Mouse (Mus musculus) thymus, adult 2 months (tissue): ENCODE results near the gene Agpat2. TPM values are rescaled to one million over a fixed set of nuclear protein-coding genes. Genes with fewer than 3 reads are reported as not detected.

Experiments
- DNase-seq: peaks from one replicate; pipeline ENCODE4 v3.0.0; 2021
- H3K27ac ChIP-seq: fragments of 200-500 bp; 2 replicates; pipeline ENCODE4 v1.5.1; 2012; ENCODE audit warnings: low read length, control low read depth; ENCODE audit not compliant: control insufficient read depth, insufficient read depth
- H3K27me3 ChIP-seq: fragments of 200-500 bp; 2 replicates; pipeline ENCODE4 v1.6.1; 2012; ENCODE audit warnings: mild to moderate bottlenecking, low read length, moderate library complexity, mixed read lengths; ENCODE audit not compliant: control insufficient read depth, insufficient read depth
- H3K36me3 ChIP-seq: fragments of 200-500 bp; 2 replicates; pipeline ENCODE4 v1.6.1; 2012; ENCODE audit warnings: mild to moderate bottlenecking, low read length, moderate library complexity; ENCODE audit not compliant: control insufficient read depth, insufficient read depth
- H3K4me1 ChIP-seq: fragments of 200-500 bp; replicated peaks from 2 replicates; pipeline ENCODE4 v1.6.1; 2012; ENCODE audit warnings: low read length; ENCODE audit not compliant: control insufficient read depth, insufficient read depth
- H3K4me3 ChIP-seq: fragments of 200-500 bp; 2 replicates; pipeline ENCODE4 v1.5.1; 2012; ENCODE audit warnings: mild to moderate bottlenecking, low read length, control low read depth, moderate library complexity; ENCODE audit not compliant: control insufficient read depth, insufficient read depth
- CTCF ChIP-seq: fragments of 200-500 bp; IDR thresholded peaks from 2 replicates; pipeline ENCODE4 v1.5.1; 2012; ENCODE audit warnings: mild to moderate bottlenecking, control low read depth, low read length, moderate library complexity, borderline replicate concordance; ENCODE audit not compliant: control insufficient read depth, poor library complexity, insufficient read depth; ENCODE audit errors: extremely low read depth
- POLR2A ChIP-seq: fragments of 200-500 bp; IDR thresholded peaks from 2 replicates; pipeline ENCODE4 v1.6.1; 2012; ENCODE audit warnings: mild to moderate bottlenecking, low read length, control low read depth, moderate library complexity; ENCODE audit not compliant: control insufficient read depth, poor library complexity, insufficient read depth; ENCODE audit errors: extremely low read depth
- WGBS: fragments of 180-500 bp; shearing (Covaris S2); methylation state at CpG from one replicate; pipeline ENCODE4 v1.1.7; 2018; 5-methylcytosine and 5-hydroxymethylcytosine counted together
- polyA plus RNA-seq: library from polyadenylated mRNA; depleted of rRNA; stranded (reverse); fragments of >200 nt; gene quantifications from 2 replicates; pipeline ENCODE4 v1.2.3, GENCODE M21; 2012

Agpat2 gene
- polyA plus RNA-seq, 1 experiment, result 89.3 TPM

- Histone ChIP-seq H3K27ac (peak overlapping the region; percentile 4; the same call in 1 of the 2 replicates), H3K4me3 (no peak overlapping the region), H3K36me3 (no peaks in the 10 kb centered on the region), H3K27me3 (no peaks in the 10 kb centered on the region), H3K4me1 (peaks cover 52% of the 10 kb centered on the region)
- TF ChIP-seq CTCF, result no peak
- no peak for DNase-seq
- WGBS, result 57% methylated on average over 4 of the region's 4 CpGs
Observed at GRCm38 (mm10) chr2:26556535-26556993, 47.7 kb downstream of the Agpat2 start.

GRCm38 (mm10) chr2:26555076-26555475 lies 49.1 kb downstream of the Agpat2 start:
- WGBS, result 80% methylated on average over 4 of the region's 4 CpGs
- H3K4me3 ChIP-seq, result no peak overlapping the region
- no peak for DNase-seq
- H3K27ac ChIP-seq, result no peak overlapping the region
- H3K4me1 ChIP-seq, result peaks cover 52% of the 10 kb centered on the region
- TF ChIP-seq POLR2A (no peak), CTCF (no peak)
- no peaks in the 10 kb centered on the region for H3K27me3 ChIP-seq
- no peaks in the 10 kb centered on the region for H3K36me3 ChIP-seq

- H3K36me3 ChIP-seq, result no peaks in the 10 kb centered on the region
- no peak for DNase-seq
- TF ChIP-seq POLR2A, result no peak
- no peak for TF ChIP-seq CTCF
- no peak overlapping the region for H3K4me3 ChIP-seq
- H3K27ac ChIP-seq, result no peak overlapping the region
- peaks cover 62% of the 10 kb centered on the region for H3K4me1 ChIP-seq
- 67% methylated on average over 9 of the region's 9 CpGs for WGBS
- H3K27me3 ChIP-seq, result no peaks in the 10 kb centered on the region
Observed at GRCm38 (mm10) chr2:26553904-26554303, 50.3 kb downstream of the Agpat2 start.

GRCm38 (mm10) chr2:26552066-26552465 lies 52.2 kb downstream of the Agpat2 start:
- Histone ChIP-seq H3K36me3 (no peaks in the 10 kb centered on the region), H3K27me3 (no peaks in the 10 kb centered on the region), H3K4me3 (no peak overlapping the region), H3K4me1 (peaks cover 79% of the 10 kb centered on the region), H3K27ac (peak overlapping the region; percentile 63)
- TF ChIP-seq POLR2A (no peak), CTCF (no peak)
- DNase-seq, result peak; percentile 76
- WGBS, result 51% methylated on average over 2 of the region's 2 CpGs

- DNase-seq, result peak; percentile 76
- TF ChIP-seq POLR2A, result no peak; the same call in 1 of the 2 replicates
- no peak for TF ChIP-seq CTCF
- Histone ChIP-seq H3K4me3 (no peak overlapping the region), H3K4me1 (peaks cover 79% of the 10 kb centered on the region), H3K27ac (peak overlapping the region; percentile 63), H3K27me3 (no peaks in the 10 kb centered on the region), H3K36me3 (no peaks in the 10 kb centered on the region)
- 9% methylated on average over 8 of the region's 8 CpGs for WGBS
Observed at GRCm38 (mm10) chr2:26551446-26551845, 52.8 kb downstream of the Agpat2 start.

GRCm38 (mm10) chr2:26550777-26551176 lies 53.4 kb downstream of the Agpat2 start:
- TF ChIP-seq POLR2A (no peak), CTCF (no peak)
- H3K4me1 ChIP-seq, result peaks cover 76% of the 10 kb centered on the region
- H3K36me3 ChIP-seq, result no peaks in the 10 kb centered on the region
- DNase-seq, result no peak
- peak overlapping the region; percentile 79; the same call in 1 of the 2 replicates for H3K27ac ChIP-seq
- H3K27me3 ChIP-seq, result no peaks in the 10 kb centered on the region
- H3K4me3 ChIP-seq, result no peak overlapping the region
- 47% methylated on average over 3 of the region's 3 CpGs for WGBS

GRCm38 (mm10) chr2:26550205-26550604 lies 54.0 kb downstream of the Agpat2 start:
- H3K27ac ChIP-seq, result peak overlapping the region; percentile 79; the same call in 1 of the 2 replicates
- H3K4me1 ChIP-seq, result peaks cover 75% of the 10 kb centered on the region
- no peak overlapping the region for H3K4me3 ChIP-seq
- no peaks in the 10 kb centered on the region for H3K36me3 ChIP-seq
- peak; percentile 50 for DNase-seq
- TF ChIP-seq CTCF (no peak), POLR2A (no peak)
- no peaks in the 10 kb centered on the region for H3K27me3 ChIP-seq
- WGBS, result 15% methylated on average over 3 of the region's 3 CpGs
